In the genomic region with DNA sequence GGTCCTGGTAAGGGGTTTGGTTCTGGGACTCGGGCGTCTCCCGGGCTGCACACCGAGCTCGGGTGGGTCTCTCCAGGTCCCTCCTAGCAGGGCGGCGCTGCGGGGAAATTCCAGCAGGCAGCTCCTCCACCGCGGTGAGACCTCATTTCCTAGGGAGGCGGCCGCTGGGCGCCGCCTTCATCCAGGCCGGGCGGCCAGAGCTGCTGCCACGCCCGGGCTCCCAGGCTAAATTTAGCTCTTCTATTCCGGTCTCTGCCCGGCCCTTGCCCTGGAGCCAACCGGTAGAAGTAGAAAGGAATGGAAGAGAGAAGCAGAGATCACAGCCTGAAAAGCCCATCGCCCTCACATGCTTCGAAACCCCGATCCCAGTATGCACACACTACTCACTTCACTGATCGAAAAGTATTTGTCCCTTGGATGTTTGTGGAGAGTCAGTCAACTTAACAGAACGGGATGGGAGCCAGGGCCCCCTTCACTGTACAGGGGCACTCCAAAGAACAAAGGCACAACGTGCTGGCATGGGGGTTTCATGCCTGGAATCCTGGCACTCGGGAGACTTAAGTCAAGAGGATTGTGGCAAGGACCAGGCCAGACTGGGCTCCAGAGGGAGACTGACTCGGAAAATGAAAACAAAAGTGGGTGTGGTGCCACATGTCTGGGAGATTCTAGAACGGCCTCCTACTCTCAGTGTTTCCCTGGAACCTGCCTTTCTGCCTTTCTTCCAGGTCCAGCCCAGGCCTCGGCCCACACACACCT, we compare ENCODE assay signal across 8 mouse cellular contexts. TPM values are rescaled to one million over a fixed set of nuclear protein-coding genes. Genes with fewer than 3 reads are reported as not detected.
DNase-seq lines count a peak whose midpoint lies in the region; ATAC-seq and TF ChIP-seq lines count a peak whose summit lies in the region.

No protein-coding gene starts in this region.

- H3ac ChIP-seq in C2C12 (ENCODE audit: control insufficient read depth, insufficient read length, low read depth) = peak overlapping the region; percentile 71

- no peaks in the 10 kb centered on the region for H3K36me3 ChIP-seq in C2C12 (ENCODE audit: control insufficient read depth, insufficient read depth)
- no peaks in the 10 kb centered on the region for H3K36me3 ChIP-seq in embryonic facial prominence, embryonic 14.5 days (ENCODE audit: control insufficient read depth, insufficient read depth, low read length)
- H3K36me3 ChIP-seq in heart, embryonic 11.5 days (ENCODE audit: control insufficient read depth, insufficient read depth, low read length) = no peaks in the 10 kb centered on the region
- H3K36me3 ChIP-seq in kidney, embryonic 14.5 days (ENCODE audit: control insufficient read depth, insufficient read depth, low read length) = no peaks in the 10 kb centered on the region

- TF ChIP-seq CTCF in C2C12 (IDR thresholded peaks at IDR 0.05; ENCODE audit: control insufficient read depth, insufficient read depth, insufficient read length) = no peak

- H3K4me1 ChIP-seq in embryonic facial prominence, embryonic 14.5 days (ENCODE audit: control insufficient read depth, insufficient read depth, low read length) = peaks cover 16% of the 10 kb centered on the region
- peaks cover 15% of the 10 kb centered on the region for H3K4me1 ChIP-seq in heart, embryonic 11.5 days (ENCODE audit: control insufficient read depth, insufficient read depth, low read length)
- peaks cover 12% of the 10 kb centered on the region for H3K4me1 ChIP-seq in kidney, embryonic 14.5 days (ENCODE audit: control insufficient read depth, insufficient read depth, low read length)

- DNase-seq in adrenal gland, postnatal 14 days = peak; percentile 81
- peak; percentile 89 for DNase-seq in embryonic facial prominence, embryonic 14.5 days (ENCODE audit: low spot score)
- DNase-seq in lung, postnatal 10 days = peak; percentile 91
- peak; percentile 54 for DNase-seq in retina, embryonic 14.5 days (ENCODE audit: low spot score)
- DNase-seq in frontal cortex, postnatal 14 days (ENCODE audit: low spot score in 2 of 2) = no peak

- H3K4me3 ChIP-seq in C2C12 (ENCODE audit: insufficient read depth, poor library complexity, severe bottlenecking) = peak overlapping the region; percentile 22
- peak overlapping the region; percentile 18 for H3K4me3 ChIP-seq in embryonic facial prominence, embryonic 14.5 days (ENCODE audit: low read depth, low read length)
- peak overlapping the region; percentile 17 for H3K4me3 ChIP-seq in heart, embryonic 11.5 days (ENCODE audit: low read depth, low read length)
- H3K4me3 ChIP-seq in kidney, embryonic 14.5 days (ENCODE audit: low read length) = peak overlapping the region; percentile 1; the same call in 1 of the 2 replicates

- H3K4me2 ChIP-seq in embryonic facial prominence, embryonic 14.5 days (ENCODE audit: low read depth, low read length) = peak overlapping the region; percentile 52
- peak overlapping the region; percentile 59 for H3K4me2 ChIP-seq in heart, embryonic 11.5 days
- H3K4me2 ChIP-seq in kidney, embryonic 14.5 days (replicated peaks; ENCODE audit: low read depth, low read length) = peak overlapping the region; percentile 34

- ATAC-seq in embryonic facial prominence, embryonic 14.5 days (ENCODE audit: low read depth) = peak; percentile 84
- peak; percentile 81 for ATAC-seq in heart, embryonic 11.5 days (replicated peaks; ENCODE audit: insufficient number of reproducible peaks, low FRiP score, low TSS enrichment)
- ATAC-seq in kidney, embryonic 14.5 days (ENCODE audit: low FRiP score, low TSS enrichment) = peak; percentile 76

- H3K9ac ChIP-seq in embryonic facial prominence, embryonic 14.5 days (ENCODE audit: low read depth, low read length) = peak overlapping the region; percentile 60
- peak overlapping the region; percentile 79 for H3K9ac ChIP-seq in heart, embryonic 11.5 days (ENCODE audit: low read depth, low read length)
- H3K9ac ChIP-seq in kidney, embryonic 14.5 days (ENCODE audit: low read depth, low read length) = peak overlapping the region; percentile 38; the same call in 1 of the 2 replicates

- H3K27me3 ChIP-seq in C2C12 (ENCODE audit: control insufficient read depth, insufficient read depth, insufficient read length) = no peaks in the 10 kb centered on the region
- no peaks in the 10 kb centered on the region for H3K27me3 ChIP-seq in embryonic facial prominence, embryonic 14.5 days (replicated peaks; ENCODE audit: control insufficient read depth, insufficient read depth, low read length)
- H3K27me3 ChIP-seq in heart, embryonic 11.5 days (ENCODE audit: control insufficient read depth, insufficient read depth, low read length) = no peaks in the 10 kb centered on the region
- no peaks in the 10 kb centered on the region for H3K27me3 ChIP-seq in kidney, embryonic 14.5 days (ENCODE audit: control insufficient read depth, insufficient read depth, low read length)

- WGBS in embryonic facial prominence, embryonic 14.5 days = 12% methylated on average over 30 of the region's 31 CpGs
- 7% methylated on average over 31 of the region's 31 CpGs for WGBS in heart, embryonic 11.5 days (ENCODE audit: insufficient replicate concordance)
- WGBS in kidney, embryonic 14.5 days = 10% methylated on average over 31 of the region's 31 CpGs

- no peaks in the 10 kb centered on the region for H3K9me3 ChIP-seq in embryonic facial prominence, embryonic 14.5 days (ENCODE audit: control insufficient read depth, low read length)
- no peaks in the 10 kb centered on the region for H3K9me3 ChIP-seq in heart, embryonic 11.5 days (replicated peaks; ENCODE audit: control insufficient read depth, low read length)
- H3K9me3 ChIP-seq in kidney, embryonic 14.5 days (ENCODE audit: control insufficient read depth, low read length) = no peaks in the 10 kb centered on the region

- no peaks in the 10 kb centered on the region for H3K79me3 ChIP-seq in C2C12 (ENCODE audit: low read depth)

- no peaks in the 10 kb centered on the region for H3K79me2 ChIP-seq in C2C12 (ENCODE audit: control insufficient read depth, insufficient read depth)

- peak overlapping the region; percentile 97 for H3K27ac ChIP-seq in embryonic facial prominence, embryonic 14.5 days (replicated peaks; ENCODE audit: low read depth, low read length)
- H3K27ac ChIP-seq in heart, embryonic 11.5 days (ENCODE audit: low read depth, low read length) = peak overlapping the region; percentile 100
- peak overlapping the region; percentile 95 for H3K27ac ChIP-seq in kidney, embryonic 14.5 days (ENCODE audit: low read depth, low read length)

TF ChIP-seq in C2C12, 6 proteins besides CTCF, POLR2A, EP300 and RAD21:
- TF ChIP-seq MAX (IDR thresholded peaks at IDR 0.05) (peak; percentile 44), CEBPB (IDR thresholded peaks at IDR 0.05; ENCODE audit: low read depth) (no peak)

RNA-seq across cellular contexts. Expression of a gene that starts 46.2 kb away (rescaled TPM):
- not detected for polyA plus RNA-seq in C2C12 (2012; fragmentation: generic; extraction: Trizol)
- not detected in 2 replicates for total RNA-seq in adrenal gland, postnatal 14 days (2021)
- not detected in 2 replicates for polyA plus RNA-seq in embryonic facial prominence, embryonic 14.5 days (2014; fragmentation: Nextera tagmentation; extraction: Ambion mirVana)
- polyA plus RNA-seq in heart, embryonic 11.5 days (2014; fragmentation: Nextera tagmentation; extraction: Ambion mirVana) = not detected in 2 replicates
- polyA plus RNA-seq in kidney, embryonic 14.5 days (2014; fragmentation: Nextera tagmentation; extraction: Ambion mirVana) = not detected in 2 replicates

RNA-seq across cellular contexts. Expression of a gene that starts 46.3 kb away (rescaled TPM):
- 0.02 TPM for polyA plus RNA-seq in C2C12 (2012; fragmentation: generic; extraction: Trizol)
- not detected in 2 replicates for total RNA-seq in adrenal gland, postnatal 14 days (2021)
- polyA plus RNA-seq in embryonic facial prominence, embryonic 14.5 days (2014; fragmentation: Nextera tagmentation; extraction: Ambion mirVana) = not detected in 2 replicates
- polyA plus RNA-seq in heart, embryonic 11.5 days (2014; fragmentation: Nextera tagmentation; extraction: Ambion mirVana) = not detected in 2 replicates
- not detected in 2 replicates for polyA plus RNA-seq in kidney, embryonic 14.5 days (2014; fragmentation: Nextera tagmentation; extraction: Ambion mirVana)

RNA-seq across cellular contexts. Expression of a gene that starts 54.2 kb away (rescaled TPM):
- polyA plus RNA-seq in C2C12 (2012; fragmentation: generic; extraction: Trizol) = 2,542 TPM
- total RNA-seq in adrenal gland, postnatal 14 days (2021) = 806 and 848 TPM in 2 replicates
- polyA plus RNA-seq in embryonic facial prominence, embryonic 14.5 days (2014; fragmentation: Nextera tagmentation; extraction: Ambion mirVana) = 1,814 and 2,055 TPM in 2 replicates
- 1,195 and 1,343 TPM in 2 replicates for polyA plus RNA-seq in heart, embryonic 11.5 days (2014; fragmentation: Nextera tagmentation; extraction: Ambion mirVana)
- polyA plus RNA-seq in kidney, embryonic 14.5 days (2014; fragmentation: Nextera tagmentation; extraction: Ambion mirVana) = 3,750 and 4,450 TPM in 2 replicates

Comparison
In these comparisons a context has a peak if more than half of its experiments do, and no peak if none do; other contexts are left out.
1. DNase-seq: peak in adrenal gland, postnatal 14 days (single experiment), embryonic facial prominence, embryonic 14.5 days (single experiment), lung, postnatal 10 days (single experiment) and retina, embryonic 14.5 days (single experiment); none in frontal cortex, postnatal 14 days (0 of 2).
2. Peak in every context shown above with its lines, with median percentiles within 50 percentile points of each other: H3K4me3 ChIP-seq, ATAC-seq, H3K27ac ChIP-seq, H3K4me2 ChIP-seq and H3K9ac ChIP-seq.